Mouse (Mus musculus) left cerebral cortex, adult 8-10 months (tissue): ENCODE data around the gene Pir. TPM values are rescaled to one million over a fixed set of nuclear protein-coding genes. Genes with fewer than 3 reads are reported as not detected.

Experiments used
- total RNA-seq, 4 experiments: library from RNA; stranded (reverse); gene quantifications; 2 replicates each; pipeline ENCODE4 v1.2.4; 2022

Pir gene
- total RNA-seq, 4 experiments from 2014 or later = 8.9 to 11.1 (median 10.4) TPM

Other genes starting within 250 kb of the Pir start
- gene Car5b, start 241.4 kb upstream of the Pir start, total RNA-seq = 1 to 10 TPM; 2.6 to 3.7 (median 3.0) TPM
- 10 to 100 TPM in 2 of 4 experiments, 1 to 10 TPM in 2; 7.8 to 11.5 (median 10.0) TPM for gene Siah1b, start 192.9 kb upstream of the Pir start, total RNA-seq
- under 1 TPM in 1 of 4 experiments, not detected in 3; 0.42 TPM for gene Cltrn, start 180.5 kb upstream of the Pir start, total RNA-seq
- 1 to 10 TPM in 1 of 4 experiments, under 1 TPM in 3; 0.57 to 1.4 (median 0.77) TPM for gene Ace2, start 130.0 kb upstream of the Pir start, total RNA-seq
- 1 to 10 TPM; 1.1 to 1.6 (median 1.3) TPM for gene Bmx, start 11.2 kb upstream of the Pir start, total RNA-seq
- gene Vegfd, start 104.0 kb downstream of the Pir start, total RNA-seq = 1 to 10 TPM; 2.1 to 3.2 (median 2.3) TPM
- gene Piga, start 150.4 kb downstream of the Pir start, total RNA-seq = 1 to 10 TPM; 6.0 to 6.9 (median 6.2) TPM
- gene Asb11, start 167.6 kb downstream of the Pir start, total RNA-seq = 1 to 10 TPM; 5.3 to 7.6 (median 6.4) TPM
- gene Asb9, start 237.0 kb downstream of the Pir start, total RNA-seq = not detected